Mouse (Mus musculus) thymus, postnatal 36 days (tissue): Measurements from ENCODE around the gene Gm595.
A peak's percentile ranks its signal among the peaks of the same experiment; 100 is the strongest.

Experiments
- DNase-seq, 2 experiments: peaks; one replicate each; pipeline ENCODE4 v3.0.0; 2022; ENCODE audit warnings: mixed read lengths in 2 of 2

Gene Gm595

DNA sequence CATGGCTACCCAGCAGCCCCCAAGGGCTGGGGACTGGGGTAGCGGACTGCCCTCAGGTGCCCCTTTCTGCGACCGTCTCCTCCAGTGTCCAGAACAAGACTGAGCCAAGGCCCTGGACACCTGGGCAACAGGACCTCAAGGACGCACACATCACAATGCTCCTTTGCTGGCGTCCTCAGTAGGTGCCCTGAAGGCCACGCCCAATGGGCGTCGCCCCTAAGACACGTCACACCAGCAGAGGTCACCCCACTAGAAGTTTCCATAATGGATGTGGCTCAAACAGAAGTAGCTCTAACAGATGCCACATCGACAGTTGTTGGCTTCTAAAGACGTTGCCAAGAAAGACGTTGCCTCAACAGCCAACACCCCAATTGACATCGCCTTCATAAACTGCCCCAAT lies at the start of gene Gm595:
Gene Gm595, minus strand, starts transcription at position 101 of the 400 bp plus-strand sequence.
- no peak for DNase-seq

GRCm38 (mm10) chrX:48908421-48908820 lies 30.9 kb upstream of the Gm595 start:
- DNase-seq, result no peak

GRCm38 (mm10) chrX:48903744-48904143 lies 26.2 kb upstream of the Gm595 start:
- DNase-seq, result peak in 1 of 2 experiments; percentile 6

DNA sequence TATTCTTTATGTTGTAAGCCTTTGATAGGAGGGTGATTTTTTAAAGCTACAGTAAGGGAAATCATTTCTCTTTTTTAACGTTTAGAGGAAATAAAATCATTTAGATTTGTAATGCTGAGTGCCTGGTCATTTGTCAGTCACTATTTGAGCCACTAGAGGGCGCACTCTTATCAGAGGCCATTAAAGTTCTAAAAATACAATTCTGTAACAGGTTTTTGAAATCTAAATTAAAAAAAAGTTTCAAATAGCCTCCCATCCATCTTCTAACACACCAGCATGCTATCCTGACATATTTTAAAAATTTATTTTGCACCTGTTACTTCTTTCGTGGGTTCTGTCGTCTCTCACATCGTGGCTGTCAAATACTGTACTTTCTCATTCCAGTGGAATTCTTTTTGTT lies 22.0 kb upstream of the Gm595 start:
- no peak for DNase-seq

GRCm38 (mm10) chrX:48896803-48897202 lies 19.3 kb upstream of the Gm595 start:
- DNase-seq, result no peak

GRCm38 (mm10) chrX:48893946-48894345 lies 16.4 kb upstream of the Gm595 start:
- no peak for DNase-seq

GRCm38 (mm10) chrX:48890259-48890658 lies 12.7 kb upstream of the Gm595 start:
- DNase-seq, result no peak

DNA sequence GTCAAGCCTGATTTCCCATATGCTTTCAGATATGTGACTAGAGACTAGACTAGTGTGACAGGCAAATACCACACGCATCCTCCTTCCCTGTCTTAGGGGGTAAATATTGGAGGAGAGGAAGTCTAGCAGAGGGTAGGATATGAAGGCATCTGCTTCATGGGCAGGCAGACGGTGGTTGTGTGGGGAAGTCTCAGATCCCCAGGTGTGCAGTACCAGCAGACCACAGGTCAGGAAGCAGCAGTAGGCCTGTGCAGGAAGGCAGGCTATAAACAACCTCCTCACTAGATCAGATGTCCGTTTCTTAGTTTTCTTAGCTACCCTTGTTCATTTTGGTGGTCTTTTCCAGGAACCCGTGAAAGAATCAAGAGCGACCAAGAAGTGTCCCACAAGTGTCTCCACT lies 7.1 kb upstream of the Gm595 start:
- peak in 1 of 2 experiments; percentile 8 for DNase-seq
